Mouse (Mus musculus) limb, embryonic 10.5 days (tissue): Measurements from ENCODE around the gene Iglon5. TPM values are rescaled to one million over a fixed set of nuclear protein-coding genes. Genes with fewer than 3 reads are reported as not detected.

Source experiments
- DNase-seq: peaks from one replicate; pipeline ENCODE4 v3.0.0-alpha.2; 2017; ENCODE audit warnings: low spot score
- H3K27ac ChIP-seq: fragments of 300-500 bp; sonication (generic); 2 replicates; pipeline ENCODE4 v1.5.1; 2016; ENCODE audit warnings: mild to moderate bottlenecking
- H3K27me3 ChIP-seq: fragments of 300-500 bp; sonication (generic); 2 replicates; pipeline ENCODE4 v1.6.1; 2016; ENCODE audit warnings: low read depth, mild to moderate bottlenecking; ENCODE audit not compliant: poor library complexity, severe bottlenecking
- H3K36me3 ChIP-seq: fragments of 300-500 bp; sonication (generic); 2 replicates; pipeline ENCODE4 v1.6.1; 2016; ENCODE audit warnings: mild to moderate bottlenecking, moderate library complexity
- H3K4me1 ChIP-seq: fragments of 300-500 bp; sonication (generic); 2 replicates; pipeline ENCODE4 v1.6.1; 2016
- H3K4me3 ChIP-seq: fragments of 300-500 bp; sonication (generic); 2 replicates; pipeline ENCODE4 v1.5.1; 2016; ENCODE audit warnings: mild to moderate bottlenecking, moderate library complexity
- H3K9me3 ChIP-seq: fragments of 300-500 bp; sonication (generic); replicated peaks from 2 replicates; pipeline ENCODE4 v1.6.1; 2016; ENCODE audit warnings: mild to moderate bottlenecking
- WGBS: fragments of 180-500 bp; shearing (Covaris S2); methylation state at CpG from one replicate; pipeline ENCODE4 v1.1.7; 2016; 5-methylcytosine and 5-hydroxymethylcytosine counted together
- polyA plus RNA-seq: library from polyadenylated mRNA; unstranded; fragments of >200 nt; fragmentation: Nextera tagmentation; extraction: Ambion mirVana; gene quantifications from 2 replicates; pipeline ENCODE4 v1.2.1, GENCODE M21; 2016

The Iglon5 gene
- polyA plus RNA-seq, result 0.21 and 0.46 TPM in 2 replicates

DNA sequence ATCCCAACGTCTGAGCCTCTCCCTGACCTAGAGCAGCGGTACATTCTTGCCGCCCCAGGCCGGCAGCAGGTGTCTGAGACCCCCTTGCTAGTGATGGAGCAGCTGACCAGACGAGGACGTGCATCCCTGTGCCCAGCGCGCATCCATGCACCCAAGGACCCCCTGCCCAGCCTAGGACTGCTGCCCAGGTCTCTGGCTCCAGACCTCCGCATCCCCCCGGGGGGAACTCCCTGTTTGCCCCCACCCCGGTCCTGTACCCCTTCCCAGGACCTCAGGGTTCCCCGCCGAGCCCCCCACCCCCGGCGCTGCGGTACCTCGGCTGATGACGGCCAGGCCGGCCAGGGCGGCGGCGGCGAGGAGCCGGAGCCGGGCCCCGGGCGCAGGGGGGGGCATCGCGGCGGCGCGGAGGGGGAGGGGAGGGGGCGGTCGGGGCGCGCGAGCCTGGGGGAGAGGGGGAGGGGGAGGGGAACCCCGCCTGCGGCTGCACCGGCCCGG lies at the start of gene Iglon5:
Gene Iglon5, minus strand, starts transcription at position 445 of the 495 bp plus-strand sequence.
- Histone ChIP-seq H3K36me3 (no peaks in the 10 kb centered on the region), H3K9me3 (no peaks in the 10 kb centered on the region), H3K4me1 (peaks cover 14% of the 10 kb centered on the region), H3K27ac (peak within 1 kb of the TSS; percentile 88), H3K4me3 (peak within 1 kb of the TSS; percentile 67), H3K27me3 (peaks cover 63% of the 10 kb centered on the region)
- DNase-seq, result peak; percentile 46
- 2% methylated on average over 24 of the region's 41 CpGs for WGBS

DNA sequence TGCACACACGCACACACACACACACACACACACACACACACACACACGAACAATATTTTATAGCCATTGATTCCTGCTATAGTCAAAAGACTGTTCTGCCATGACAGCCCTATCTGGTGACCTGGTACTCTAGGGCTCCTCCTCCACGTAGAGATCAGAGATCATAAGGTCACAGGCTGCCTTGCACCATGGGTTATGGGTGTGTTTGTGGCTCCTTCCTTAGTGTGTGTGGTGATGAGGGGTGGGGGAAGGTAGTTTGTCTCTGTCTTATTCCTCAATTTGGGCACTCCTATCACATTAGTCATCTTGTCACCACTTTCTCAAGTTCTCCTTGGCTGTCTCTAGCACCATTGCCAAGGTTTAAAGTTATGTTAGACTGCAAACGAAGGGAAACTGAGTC lies 48.6 kb upstream of the Iglon5 start:
- H3K9me3 ChIP-seq, result no peaks in the 10 kb centered on the region
- 74% methylated on average over 4 of the region's 4 CpGs for WGBS
- no peaks in the 10 kb centered on the region for H3K36me3 ChIP-seq

DNA sequence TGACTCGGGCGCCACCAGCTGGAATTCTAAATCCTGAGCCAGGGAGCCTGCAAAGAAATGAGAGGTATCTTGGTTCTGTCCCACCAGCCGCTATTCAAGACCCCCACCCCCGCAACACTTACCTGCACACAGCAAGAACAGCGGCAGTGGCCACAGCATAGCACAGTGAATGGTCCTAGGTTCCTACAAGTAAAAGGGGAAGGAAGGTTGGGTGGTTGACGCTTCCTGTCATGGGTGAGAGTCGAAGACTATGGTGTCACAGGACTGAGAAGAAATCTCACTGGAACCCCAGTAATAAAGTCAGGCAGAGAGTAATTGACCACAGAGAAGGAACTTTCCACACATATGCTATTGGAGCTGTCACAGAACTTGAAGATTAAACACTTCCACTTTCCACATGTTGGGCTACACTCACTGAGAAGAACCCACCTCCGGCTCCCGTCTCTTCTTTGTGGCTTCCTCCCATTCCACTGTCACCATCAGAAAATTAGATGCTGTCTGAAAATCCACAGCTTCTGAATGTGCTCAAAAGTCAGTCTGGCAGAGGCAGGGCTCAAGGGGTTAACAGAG lies 43.1 kb upstream of the Iglon5 start:
- no peak for DNase-seq
- Histone ChIP-seq H3K36me3 (no peaks in the 10 kb centered on the region), H3K27ac (no peak overlapping the region), H3K4me3 (no peak overlapping the region), H3K9me3 (no peaks in the 10 kb centered on the region), H3K27me3 (no peaks in the 10 kb centered on the region), H3K4me1 (no peaks in the 10 kb centered on the region)
- 80% methylated on average over 9 of the region's 9 CpGs for WGBS

More for the DNA sequence above, 48.6 kb upstream of the Iglon5 start:
- H3K27me3 ChIP-seq, result no peaks in the 10 kb centered on the region
- no peaks in the 10 kb centered on the region for H3K4me1 ChIP-seq
- H3K27ac ChIP-seq, result no peak overlapping the region
- no peak overlapping the region for H3K4me3 ChIP-seq
- DNase-seq, result no peak

DNA sequence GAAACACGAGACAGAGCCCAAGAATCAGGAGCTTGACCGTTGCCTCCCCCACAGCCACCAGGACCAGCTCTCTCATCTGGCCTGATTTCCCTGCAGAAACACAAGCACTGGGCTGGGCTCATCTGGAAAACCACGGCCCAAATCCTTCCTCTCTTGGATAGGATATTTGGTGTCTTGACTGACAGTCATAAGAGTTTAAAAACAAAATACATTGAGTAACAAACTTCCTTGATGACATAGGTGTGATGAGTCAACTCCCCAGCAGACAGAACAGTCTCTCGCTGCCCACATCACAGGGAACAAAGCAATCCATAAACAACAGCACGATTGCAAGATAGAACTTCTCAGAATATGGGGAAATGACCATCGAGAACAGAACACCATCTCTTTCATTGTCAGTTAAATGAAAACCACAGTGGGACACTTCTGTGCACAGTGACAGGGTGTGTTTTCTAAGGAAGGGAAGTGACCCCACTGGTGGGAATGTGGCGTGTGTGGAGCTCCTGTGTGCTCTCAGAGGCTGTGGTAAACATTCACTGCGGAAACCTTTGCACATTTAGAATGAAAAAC lies 40.4 kb upstream of the Iglon5 start:
- Histone ChIP-seq H3K4me3 (no peak overlapping the region), H3K27me3 (no peaks in the 10 kb centered on the region), H3K4me1 (no peaks in the 10 kb centered on the region), H3K36me3 (no peaks in the 10 kb centered on the region), H3K9me3 (no peaks in the 10 kb centered on the region), H3K27ac (no peak overlapping the region)
- 79% methylated on average over 8 of the region's 8 CpGs for WGBS
- DNase-seq, result no peak

DNA sequence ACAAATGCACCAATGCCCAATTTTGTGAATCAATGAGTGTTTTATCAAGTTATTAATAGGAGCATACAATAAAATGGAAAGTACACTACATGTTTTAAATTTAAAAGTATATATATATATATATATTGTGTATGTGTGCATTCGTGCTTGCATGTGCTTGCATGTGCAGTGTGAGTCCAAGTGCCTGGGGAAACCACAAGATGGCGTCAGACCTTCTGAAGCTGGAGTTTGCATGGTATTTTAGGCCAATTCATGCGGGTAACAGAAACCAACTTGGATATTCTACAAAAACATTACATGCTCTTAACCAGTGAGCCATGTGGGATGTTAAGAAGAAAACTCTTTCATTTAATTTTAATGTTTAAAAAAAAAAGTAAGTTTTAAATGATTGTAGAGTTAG lies 35.4 kb upstream of the Iglon5 start:
- Histone ChIP-seq H3K4me3 (no peak overlapping the region), H3K27me3 (no peaks in the 10 kb centered on the region), H3K4me1 (no peaks in the 10 kb centered on the region), H3K36me3 (no peaks in the 10 kb centered on the region), H3K27ac (no peak overlapping the region), H3K9me3 (no peaks in the 10 kb centered on the region)
- 58% methylated on average over 3 of the region's 3 CpGs for WGBS
- no peak for DNase-seq

DNA sequence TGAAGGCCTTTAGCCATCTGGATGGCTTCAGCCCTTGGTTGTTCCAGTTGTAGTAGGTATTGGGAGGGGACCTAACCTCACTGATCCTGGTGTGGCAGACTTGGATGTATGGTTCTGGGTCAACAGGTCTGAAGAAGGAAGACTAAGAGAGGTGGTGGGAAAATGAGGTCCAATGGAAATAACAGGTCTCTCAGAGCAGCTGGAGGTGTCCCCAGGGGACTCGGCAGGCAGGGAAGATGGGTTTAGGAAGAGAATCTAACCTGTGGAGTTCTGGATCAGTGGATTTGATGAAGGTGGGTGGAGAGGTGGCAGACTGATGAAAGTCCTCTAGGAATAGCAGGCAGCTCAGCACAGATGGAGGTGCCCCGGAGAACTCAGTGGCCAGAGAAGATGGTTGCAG lies 32.9 kb upstream of the Iglon5 start:
- Histone ChIP-seq H3K27me3 (no peaks in the 10 kb centered on the region), H3K9me3 (no peaks in the 10 kb centered on the region), H3K4me3 (no peak overlapping the region), H3K27ac (no peak overlapping the region), H3K4me1 (no peaks in the 10 kb centered on the region), H3K36me3 (no peaks in the 10 kb centered on the region)
- WGBS, result 85% methylated on average over 2 of the region's 2 CpGs
- no peak for DNase-seq

DNA sequence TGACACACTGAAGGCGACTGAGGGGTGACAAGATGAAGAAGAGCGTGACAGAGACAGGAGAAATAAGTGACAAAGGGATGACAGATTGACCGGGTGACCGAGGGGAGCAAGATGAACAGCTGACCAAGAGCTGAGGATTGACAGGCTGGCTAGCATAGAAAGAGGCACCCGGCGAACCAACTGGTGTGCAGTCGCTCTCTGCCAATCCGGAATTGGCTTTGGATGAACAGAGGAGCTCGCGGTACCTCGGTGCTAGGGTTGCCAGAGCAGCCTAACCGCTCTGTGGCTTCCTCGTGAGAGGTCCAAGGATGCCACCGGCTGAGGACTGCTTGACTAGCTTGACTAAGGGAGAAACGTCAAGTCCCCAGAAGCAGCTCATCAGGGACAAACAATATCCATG lies 28.5 kb upstream of the Iglon5 start:
- Histone ChIP-seq H3K9me3 (no peaks in the 10 kb centered on the region), H3K4me1 (no peaks in the 10 kb centered on the region), H3K27me3 (no peaks in the 10 kb centered on the region), H3K4me3 (no peak overlapping the region), H3K36me3 (no peaks in the 10 kb centered on the region), H3K27ac (no peak overlapping the region)
- 86% methylated on average over 15 of the region's 15 CpGs for WGBS
- no peak for DNase-seq

DNA sequence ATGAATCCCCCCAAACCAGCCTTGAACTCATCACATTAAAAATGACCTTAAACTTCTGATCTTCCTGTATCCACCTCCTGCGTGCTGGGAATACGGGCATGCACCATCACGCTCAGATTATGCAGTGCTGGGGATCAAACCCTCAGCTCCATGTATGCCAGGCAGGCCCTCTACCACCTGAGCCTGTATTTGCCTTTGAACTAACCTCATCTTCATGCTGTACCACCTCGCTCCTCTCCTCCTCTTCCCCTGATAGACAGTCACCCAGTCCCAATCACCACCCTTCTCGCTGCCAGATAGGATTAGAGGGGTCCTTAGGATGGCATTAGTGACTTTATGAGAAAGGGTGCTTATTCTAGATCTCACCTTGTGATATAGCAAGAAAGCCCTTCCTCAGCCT lies 25.2 kb upstream of the Iglon5 start:
- Histone ChIP-seq H3K27me3 (no peaks in the 10 kb centered on the region), H3K4me1 (no peaks in the 10 kb centered on the region), H3K27ac (no peak overlapping the region), H3K4me3 (no peak overlapping the region), H3K9me3 (no peaks in the 10 kb centered on the region), H3K36me3 (no peaks in the 10 kb centered on the region)
- WGBS, result 80% methylated on average over 5 of the region's 5 CpGs
- DNase-seq, result no peak

DNA sequence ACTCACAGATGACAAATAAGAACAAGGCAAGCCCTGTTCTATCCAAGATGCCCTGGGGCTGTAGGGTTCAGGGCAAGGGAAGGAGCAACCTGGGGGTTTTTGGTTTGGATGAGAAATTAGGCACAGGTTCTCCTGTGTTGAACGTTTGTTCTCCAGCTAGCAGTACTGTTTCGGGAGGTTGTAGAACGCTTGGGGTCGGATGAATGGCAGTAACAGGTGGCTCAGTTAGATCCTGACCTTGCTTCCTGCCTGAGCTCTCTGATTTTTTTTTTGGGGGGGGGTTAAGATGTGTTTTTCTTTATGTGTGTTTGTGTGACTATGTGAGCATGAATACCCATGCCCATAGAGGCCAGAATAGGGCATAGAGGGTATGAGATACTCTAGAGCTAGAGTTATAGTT lies 22.6 kb upstream of the Iglon5 start:
- WGBS, result 77% methylated on average over 4 of the region's 4 CpGs

DNA sequence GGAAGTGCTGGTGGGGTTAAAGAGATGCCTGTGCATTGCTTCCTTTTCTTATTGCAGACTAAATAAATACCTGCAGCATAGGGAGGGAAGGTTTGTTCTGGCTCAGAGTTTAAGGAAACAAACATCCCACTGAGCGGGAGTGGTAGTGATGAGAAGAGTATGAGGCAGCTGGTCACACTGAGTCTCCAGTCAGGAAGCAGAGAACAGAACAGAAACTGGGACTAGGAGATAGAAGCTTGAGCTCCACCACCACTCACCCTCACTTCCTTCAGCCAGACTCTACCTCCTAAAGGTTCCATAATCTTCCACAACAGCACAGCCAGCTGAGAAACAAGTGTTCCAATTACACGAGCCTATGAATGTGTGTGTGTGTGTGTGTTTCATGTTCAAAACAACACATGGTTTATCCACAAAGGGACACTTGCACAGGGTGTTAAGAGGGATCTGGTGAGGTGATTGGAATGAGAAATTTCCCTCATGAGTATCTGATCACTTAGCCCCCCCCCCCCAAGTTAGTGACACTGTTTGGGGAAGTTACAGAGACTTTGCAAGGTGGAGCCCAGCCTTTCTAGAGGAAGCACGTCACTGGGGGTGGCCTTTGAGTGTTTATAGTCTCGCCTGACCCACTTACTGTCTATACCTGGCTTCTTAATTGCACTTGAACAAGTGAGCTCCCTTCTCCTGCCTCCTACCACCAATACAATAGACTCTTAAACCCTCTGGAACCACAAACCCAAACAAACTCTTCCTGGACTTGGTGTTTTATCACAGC lies 22.0 kb upstream of the Iglon5 start:
- DNase-seq, result no peak
- no peaks in the 10 kb centered on the region for H3K27me3 ChIP-seq
- H3K4me1 ChIP-seq, result no peaks in the 10 kb centered on the region
- no peaks in the 10 kb centered on the region for H3K9me3 ChIP-seq
- H3K4me3 ChIP-seq, result no peak overlapping the region
- no peaks in the 10 kb centered on the region for H3K36me3 ChIP-seq
- H3K27ac ChIP-seq, result no peak overlapping the region
- WGBS, result 69% methylated on average over 4 of the region's 4 CpGs

More for the DNA sequence above, 22.6 kb upstream of the Iglon5 start:
- no peak overlapping the region for H3K27ac ChIP-seq
- H3K27me3 ChIP-seq, result no peaks in the 10 kb centered on the region
- no peaks in the 10 kb centered on the region for H3K36me3 ChIP-seq
- DNase-seq, result no peak
- H3K4me1 ChIP-seq, result no peaks in the 10 kb centered on the region
- no peaks in the 10 kb centered on the region for H3K9me3 ChIP-seq
- no peak overlapping the region for H3K4me3 ChIP-seq

DNA sequence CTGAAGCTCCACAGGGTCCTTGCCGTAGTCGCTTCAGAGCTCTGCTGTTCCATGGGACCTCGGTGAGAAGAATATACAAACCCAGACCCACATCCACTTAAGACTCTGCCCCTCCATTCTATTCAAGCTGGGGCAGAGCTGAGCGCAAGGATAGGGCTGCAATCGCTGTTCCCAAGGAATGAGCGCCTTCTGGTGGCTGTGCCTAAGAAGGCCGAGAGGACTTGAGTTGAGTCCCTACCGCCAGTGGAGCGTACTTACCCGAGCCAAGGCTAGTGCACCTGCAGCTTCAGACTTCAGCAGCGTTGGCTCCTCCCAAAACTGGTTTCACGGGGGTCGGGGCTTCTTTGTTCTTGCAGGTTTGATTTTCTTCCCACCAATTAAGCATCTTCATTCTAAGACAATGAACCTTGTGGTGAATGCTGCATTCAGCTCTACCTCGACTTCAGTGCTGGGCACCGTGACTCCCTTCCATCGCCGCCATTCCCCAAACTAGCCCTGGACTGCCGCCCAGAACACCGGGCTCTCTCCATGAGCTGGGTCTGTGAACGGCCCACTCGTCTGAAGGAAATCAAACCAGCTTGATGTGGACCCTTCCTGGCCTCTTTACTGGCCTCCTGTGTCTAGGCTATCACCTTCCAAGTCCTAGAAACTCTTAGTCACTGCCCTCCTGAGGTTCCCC lies 5.6 kb upstream of the Iglon5 start:
- H3K36me3 ChIP-seq, result no peaks in the 10 kb centered on the region
- peaks cover 4% of the 10 kb centered on the region for H3K4me1 ChIP-seq
- H3K4me3 ChIP-seq, result no peak overlapping the region
- 0 out of 2 replicates have a peak, but pooled peaks cover 2% of the 10 kb centered on the region for H3K9me3 ChIP-seq
- 14% methylated on average over 21 of the region's 21 CpGs for WGBS
- H3K27ac ChIP-seq, result no peak overlapping the region
- H3K27me3 ChIP-seq, result peaks cover 48% of the 10 kb centered on the region
- DNase-seq, result no peak

DNA sequence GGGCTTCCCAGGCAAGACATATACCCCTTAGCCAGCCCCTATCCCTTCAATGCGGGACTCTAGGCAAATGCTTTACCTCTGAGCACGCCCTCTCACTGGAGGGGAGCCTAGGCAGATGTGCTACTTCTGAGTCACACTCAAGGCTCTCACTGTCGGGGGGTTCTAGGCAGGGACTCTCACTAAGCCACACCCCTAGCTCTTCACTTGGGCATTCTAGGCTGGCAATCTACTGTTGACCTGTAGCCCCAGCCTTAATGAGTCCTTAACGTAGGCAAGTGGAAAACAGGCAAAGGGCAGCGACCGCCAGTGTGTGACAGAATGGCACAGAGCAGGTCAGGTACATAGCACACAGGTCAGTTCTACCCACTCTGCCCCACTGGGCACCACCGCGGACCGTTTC lies 986 bp upstream of the Iglon5 start:
- no peak overlapping the region; the same call in 1 of the 2 replicates for H3K27ac ChIP-seq
- DNase-seq, result no peak
- H3K27me3 ChIP-seq, result peaks cover 75% of the 10 kb centered on the region
- H3K9me3 ChIP-seq, result no peaks in the 10 kb centered on the region
- H3K36me3 ChIP-seq, result no peaks in the 10 kb centered on the region
- 58% methylated on average over 9 of the region's 9 CpGs for WGBS
- H3K4me3 ChIP-seq, result no peak overlapping the region
- H3K4me1 ChIP-seq, result peaks cover 14% of the 10 kb centered on the region

DNA sequence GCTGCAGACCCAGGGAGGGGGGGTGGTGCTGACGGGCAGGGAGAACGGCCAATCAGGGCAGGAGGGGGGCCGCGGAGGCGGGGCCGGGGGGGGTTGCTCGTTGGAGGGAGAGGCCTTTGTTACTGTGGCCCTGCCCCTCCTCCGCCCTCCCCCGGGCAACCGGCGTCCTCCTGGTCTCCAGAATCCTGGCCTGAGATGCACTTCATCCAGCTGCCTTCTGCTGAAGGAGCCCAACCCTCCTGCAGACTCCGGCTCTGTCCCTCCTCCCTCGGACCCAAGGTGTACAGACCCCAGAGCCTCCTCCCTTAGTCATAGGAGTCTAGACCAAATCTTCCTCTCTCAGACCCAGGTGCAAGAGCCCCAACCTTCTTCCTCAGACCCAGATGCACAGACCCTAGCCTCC lies 308 bp upstream of the Iglon5 start:
- peak; percentile 86 for DNase-seq

More for the DNA sequence above, 308 bp upstream of the Iglon5 start:
- Histone ChIP-seq H3K9me3 (no peaks in the 10 kb centered on the region), H3K36me3 (no peaks in the 10 kb centered on the region), H3K4me3 (peak overlapping the region; percentile 67), H3K27me3 (peaks cover 68% of the 10 kb centered on the region), H3K4me1 (peaks cover 14% of the 10 kb centered on the region), H3K27ac (peak overlapping the region; percentile 88)
- 0% methylated on average over 8 of the region's 13 CpGs for WGBS
